ENCODE assay signal across 10 mouse cellular contexts in genomic region chr2:157407596-157407995, GRCm38 (mm10). TPM values are rescaled to one million over a fixed set of nuclear protein-coding genes. Genes with fewer than 3 reads are reported as not detected.
DNase-seq lines count a peak whose midpoint lies in the region; ATAC-seq and TF ChIP-seq lines count a peak whose summit lies in the region.
"Had no signal": no experiment of that assay in that cellular context is flagged by ENCODE, and none has a peak within 500 bp of the region (broad histone marks: within the 10 kb centered on the region; RNA-seq: fewer than 3 reads in every experiment).

No protein-coding gene starts in this region.

- H3K9ac ChIP-seq in heart, adult 2 months (ENCODE audit: low read depth, low read length), result no peak overlapping the region
- H3K9ac ChIP-seq in heart, embryonic 11.5 days (ENCODE audit: low read depth, low read length), result no peak overlapping the region
- H3K9ac ChIP-seq: neural tube, embryonic 12.5 days had no signal

- peak; percentile 63 to 80 for DNase-seq in heart, adult 2 months
- peak; percentile 42 for DNase-seq in Patski (ENCODE audit: low read depth, low spot score)
- DNase-seq in gastrocnemius, postnatal 36 days, result peak; percentile 57 to 72
- peak; percentile 75 for DNase-seq in lung, postnatal 14 days
- DNase-seq in right cerebral cortex, postnatal 14 days, result no peak
- no peak for DNase-seq in kidney, postnatal 14 days
- DNase-seq in yolk sac, embryonic 10.5 days (ENCODE audit: low spot score), result no peak

- intact Hi-C loops in heart, adult 2 months (cut with DNase I), result no loop called here
- intact Hi-C loops in gastrocnemius, postnatal 36 days (cut with DNase I), result no loop called here

- no peaks in the 10 kb centered on the region for H3K36me3 ChIP-seq in heart, adult 2 months (ENCODE audit: control insufficient read depth, insufficient read depth, low read length)
- no peaks in the 10 kb centered on the region for H3K36me3 ChIP-seq in heart, embryonic 11.5 days (ENCODE audit: control insufficient read depth, insufficient read depth, low read length)
- H3K36me3 ChIP-seq: neural tube, embryonic 12.5 days had no signal

- no peak overlapping the region for H3K4me3 ChIP-seq in heart, adult 2 months
- H3K4me3 ChIP-seq in heart, embryonic 11.5 days (ENCODE audit: low read depth, low read length), result no peak overlapping the region
- H3K4me3 ChIP-seq: neural tube, embryonic 12.5 days had no signal

- no peaks in the 10 kb centered on the region for H3K9me3 ChIP-seq in heart, embryonic 11.5 days (replicated peaks; ENCODE audit: control insufficient read depth, low read length)
- H3K9me3 ChIP-seq: neural tube, embryonic 12.5 days had no signal

- no peak for TF ChIP-seq POLR2A in heart, adult 2 months (IDR thresholded peaks at IDR 0.05; ENCODE audit: insufficient read depth, low read depth, low read length)

- WGBS in heart, adult 2 months, result 56% methylated on average over 7 of the region's 7 CpGs
- whole genome bisulfite sequencing in heart, embryonic 11.5 days (ENCODE audit: insufficient replicate concordance), result 76% methylated on average over 7 of the region's 7 CpGs

- H3K79me2 ChIP-seq in heart, adult 2 months (replicated peaks; ENCODE audit: control insufficient read depth, insufficient read depth, low read length), result no peaks in the 10 kb centered on the region

- TF ChIP-seq CTCF in heart, adult 2 months (IDR thresholded peaks at IDR 0.05), result no peak
- TF ChIP-seq CTCF in Patski (IDR thresholded peaks at IDR 0.05), result no peak

- H3K27ac ChIP-seq in heart, adult 2 months, result peak overlapping the region; percentile 31
- no peak overlapping the region for H3K27ac ChIP-seq in heart, embryonic 11.5 days (ENCODE audit: low read depth, low read length)
- H3K27ac ChIP-seq: neural tube, embryonic 12.5 days had no signal

- POLR2A ChIA-PET in Patski (lab: Charles Lee), result interaction anchor here (0.5 kb wide), 1 partner anchor 274 kb away, joined by 5 read pairs; no protein-coding TSS in a partner anchor

- no peak for ATAC-seq in heart, embryonic 11.5 days (replicated peaks; ENCODE audit: insufficient number of reproducible peaks, low FRiP score, low TSS enrichment)
- ATAC-seq in Patski, result peak; percentile 47
- ATAC-seq: CD4-positive, CD25-positive, alpha-beta regulatory T cell, adult 4 months had no signal

- no peak for TF ChIP-seq EP300 in heart, adult 2 months (IDR thresholded peaks at IDR 0.05; ENCODE audit: insufficient read depth, low read depth, low read length)

- peaks cover 2% of the 10 kb centered on the region; the same call in 1 of the 2 replicates for H3K4me1 ChIP-seq in heart, adult 2 months (ENCODE audit: control insufficient read depth, insufficient read depth, low read length)
- H3K4me1 ChIP-seq in heart, embryonic 11.5 days (ENCODE audit: control insufficient read depth, insufficient read depth, low read length), result no peaks in the 10 kb centered on the region

- in situ Hi-C loops in Patski (cut with MboI; ENCODE audit: low pct_unique_long_range_greater_than_20kb), result no loop called here

- CTCF ChIA-PET in Patski (lab: Charles Lee), result no interaction called here

- no peak overlapping the region for H3K4me2 ChIP-seq in heart, embryonic 11.5 days
- H3K4me2 ChIP-seq: neural tube, embryonic 12.5 days had no signal

- no peaks in the 10 kb centered on the region for H3K27me3 ChIP-seq in heart, adult 2 months (ENCODE audit: control insufficient read depth, insufficient read depth, low read length)
- H3K27me3 ChIP-seq in heart, embryonic 11.5 days (ENCODE audit: control insufficient read depth, insufficient read depth, low read length), result no peaks in the 10 kb centered on the region
- no peaks in the 10 kb centered on the region for H3K27me3 ChIP-seq in Patski
- H3K27me3 ChIP-seq: neural tube, embryonic 12.5 days had no signal

RNA-seq across cellular contexts. Expression of gene Src, which starts 10.6 kb away (rescaled TPM):
- total RNA-seq in heart, adult 2 months (2021), result 1 to 10 TPM; 4.0 to 4.1 TPM
- polyA plus RNA-seq in heart, adult 2 months (2012; rRNA removed), result 5.4 and 5.8 TPM in 2 replicates
- polyA plus RNA-seq in heart, embryonic 11.5 days (2014; fragmentation: Nextera tagmentation; extraction: Ambion mirVana), result 4.7 and 6.2 TPM in 2 replicates
- polyA plus RNA-seq in Patski (2021), result 76.9 TPM
- total RNA-seq in gastrocnemius, postnatal 36 days (2021), result 1 to 10 TPM; 2.9 to 3.5 TPM

RNA-seq across cellular contexts. Expression of gene Manbal, which starts 40.2 kb away (rescaled TPM):
- 10 to 100 TPM; 14.5 to 20.1 TPM for total RNA-seq in heart, adult 2 months (2021)
- polyA plus RNA-seq in heart, adult 2 months (2012; rRNA removed), result 42.6 and 44.2 TPM in 2 replicates
- polyA plus RNA-seq in heart, embryonic 11.5 days (2014; fragmentation: Nextera tagmentation; extraction: Ambion mirVana), result 29.8 and 35.8 TPM in 2 replicates
- 63.9 TPM for polyA plus RNA-seq in Patski (2021)
- total RNA-seq in gastrocnemius, postnatal 36 days (2021), result 10 to 100 TPM; 15.3 to 15.6 TPM

Comparison
In these comparisons a context has a peak if more than half of its experiments do, and no peak if none do; other contexts are left out.
1. DNase-seq: peak in heart, adult 2 months (2 of 2), Patski (single experiment), gastrocnemius, postnatal 36 days (2 of 2) and lung, postnatal 14 days (single experiment); none in right cerebral cortex, postnatal 14 days (single experiment), kidney, postnatal 14 days (single experiment) and yolk sac, embryonic 10.5 days (single experiment).
2. RNA of gene Src, which starts 10.6 kb away (polyA plus RNA-seq): 76.9 TPM in Patski (single experiment); 4.7 to 6.2 TPM in heart, embryonic 11.5 days and 5.4 to 5.8 TPM in heart, adult 2 months; every median in the first group is over 10 times any median in the second.